Mouse (Mus musculus): ENCODE measurements around the gene Klf7. TPM values are rescaled to one million over a fixed set of nuclear protein-coding genes. Genes with fewer than 3 reads are reported as not detected.

Gene Klf7
- polyA plus RNA-seq, 1 experiment from 2014 or later: 10.1 TPM

GRCm38 (mm10) chr1:64066320-64067254, 55.5 kb downstream of the Klf7 start:
- Histone ChIP-seq H3K4me3 (ENCODE audit: inconsistent target) (no peak overlapping the region), H3K79me2 (ENCODE audit: inconsistent target) (no peaks in the 10 kb centered on the region), H3K36me3 (ENCODE audit: inconsistent target) (no peaks in the 10 kb centered on the region), H3K27ac (no peak overlapping the region)
- WGBS (ENCODE audit: missing documents): 88% methylated on average over 10 of the region's 10 CpGs

- Histone ChIP-seq H3K36me3 (ENCODE audit: inconsistent target) (no peaks in the 10 kb centered on the region), H3K27ac (no peak overlapping the region), H3K4me3 (ENCODE audit: inconsistent target) (no peak overlapping the region), H3K79me2 (ENCODE audit: inconsistent target) (no peaks in the 10 kb centered on the region)
- 95% methylated on average over 10 of the region's 10 CpGs for WGBS (ENCODE audit: missing documents)
These were observed 60.6 kb downstream of the Klf7 start for GRCm38 (mm10) chr1:64061488-64061887.

DNA sequence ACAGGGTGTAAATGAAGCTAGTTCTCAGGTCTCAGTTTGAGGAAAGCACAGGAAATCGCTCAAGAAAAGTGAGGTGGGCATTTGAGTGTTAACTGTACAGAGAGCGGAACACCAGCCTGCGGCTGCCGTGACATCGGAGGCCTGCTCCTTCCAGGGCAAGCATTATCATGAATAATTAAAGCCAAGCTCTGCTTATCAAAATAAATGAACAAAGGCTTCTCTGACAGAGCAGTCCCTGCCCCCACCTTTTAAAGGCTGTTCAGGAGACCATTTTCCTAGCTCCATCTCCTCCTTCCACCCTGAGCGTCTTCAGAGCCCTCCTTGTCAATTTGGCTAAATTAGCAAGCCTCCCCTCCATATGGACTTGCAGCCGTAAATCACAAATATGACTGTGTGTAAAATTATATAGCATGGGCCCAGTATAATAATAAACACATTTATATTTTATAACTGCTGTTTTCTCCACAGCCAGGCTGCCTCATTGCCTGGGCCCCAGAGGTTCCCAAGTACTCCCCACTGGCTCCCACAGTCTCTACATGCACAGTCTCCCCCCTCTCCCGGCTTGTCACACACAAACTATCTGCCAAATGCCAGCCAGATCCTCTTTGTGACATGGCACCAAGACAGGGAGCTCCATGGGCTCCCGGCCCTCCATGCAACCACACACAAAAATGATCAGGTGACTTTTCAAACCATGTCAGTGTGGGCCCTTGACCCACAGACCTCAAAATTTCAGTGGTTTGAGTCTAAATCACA, 61.2 kb downstream of the Klf7 start:
- Histone ChIP-seq H3K36me3 (ENCODE audit: inconsistent target) (no peaks in the 10 kb centered on the region), H3K27ac (no peak overlapping the region)
- 94% methylated on average over 9 of the region's 9 CpGs for WGBS (ENCODE audit: missing documents)

DNA sequence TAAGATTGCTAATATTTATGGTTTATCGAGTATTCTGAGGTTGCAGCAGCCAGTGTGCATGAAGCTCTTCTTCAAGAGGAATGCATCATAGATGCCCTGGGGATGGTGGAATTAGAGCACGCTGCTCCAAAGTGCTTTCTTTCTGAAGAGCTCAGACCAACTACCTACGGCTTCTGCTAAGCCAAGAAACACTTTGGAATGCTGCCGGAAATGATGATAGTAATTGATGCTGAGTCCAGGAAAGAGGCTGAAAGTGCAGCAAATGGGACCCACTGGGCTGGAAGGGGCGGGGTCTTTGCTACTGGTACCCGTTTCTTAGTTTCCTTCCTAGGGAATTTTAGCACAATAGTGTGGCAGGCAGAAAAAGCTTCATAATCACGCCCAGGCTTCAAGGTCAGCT, 62.0 kb downstream of the Klf7 start:
- no peaks in the 10 kb centered on the region for H3K36me3 ChIP-seq (ENCODE audit: inconsistent target)
- H3K27ac ChIP-seq: no peak overlapping the region
- no peaks in the 10 kb centered on the region; the same call in 1 of the 2 replicates for H3K79me2 ChIP-seq (ENCODE audit: inconsistent target)
- H3K4me3 ChIP-seq (ENCODE audit: inconsistent target): no peak overlapping the region
- 99% methylated on average over 7 of the region's 7 CpGs for WGBS (ENCODE audit: missing documents)

More for the DNA sequence above, 61.2 kb downstream of the Klf7 start:
- H3K79me2 ChIP-seq (ENCODE audit: inconsistent target): no peaks in the 10 kb centered on the region
- no peak overlapping the region for H3K4me3 ChIP-seq (ENCODE audit: inconsistent target)

GRCm38 (mm10) chr1:64056541-64056940, 65.5 kb downstream of the Klf7 start:
- Histone ChIP-seq H3K4me3 (ENCODE audit: inconsistent target) (no peak overlapping the region), H3K36me3 (ENCODE audit: inconsistent target) (no peaks in the 10 kb centered on the region), H3K27ac (no peak overlapping the region), H3K79me2 (ENCODE audit: inconsistent target) (no peaks in the 10 kb centered on the region; the same call in 1 of the 2 replicates)
- WGBS (ENCODE audit: missing documents): 96% methylated on average over 2 of the region's 2 CpGs

DNA sequence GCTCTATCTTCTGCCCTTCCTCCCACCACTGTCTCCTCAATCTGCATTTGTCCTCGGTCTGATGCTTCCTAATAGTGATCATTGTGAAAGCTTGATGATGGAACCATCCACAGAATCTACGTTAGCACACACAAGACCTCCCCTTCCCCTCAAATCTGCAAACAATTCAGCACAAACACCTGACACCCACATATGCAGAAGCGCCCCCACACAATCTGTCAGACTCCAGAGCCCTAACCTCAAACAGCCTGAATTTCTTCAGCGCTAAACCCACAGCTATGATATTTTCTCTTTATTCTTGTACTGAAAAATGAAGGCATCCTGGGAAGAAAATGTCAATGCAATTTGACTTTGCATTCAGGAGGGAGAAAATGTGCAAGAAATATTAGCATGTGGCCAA, 66.1 kb downstream of the Klf7 start:
- 96% methylated on average over 4 of the region's 4 CpGs for WGBS (ENCODE audit: missing documents)
- Histone ChIP-seq H3K79me2 (ENCODE audit: inconsistent target) (no peaks in the 10 kb centered on the region; the same call in 1 of the 2 replicates), H3K4me3 (ENCODE audit: inconsistent target) (no peak overlapping the region), H3K27ac (no peak overlapping the region), H3K36me3 (ENCODE audit: inconsistent target) (no peaks in the 10 kb centered on the region)

- Histone ChIP-seq H3K79me2 (ENCODE audit: inconsistent target) (no peaks in the 10 kb centered on the region; the same call in 1 of the 2 replicates), H3K27ac (no peak overlapping the region), H3K36me3 (ENCODE audit: inconsistent target) (no peaks in the 10 kb centered on the region), H3K4me3 (ENCODE audit: inconsistent target) (no peak overlapping the region)
- 89% methylated on average over 4 of the region's 4 CpGs for whole genome bisulfite sequencing (ENCODE audit: missing documents)
These were observed 66.9 kb downstream of the Klf7 start for GRCm38 (mm10) chr1:64055210-64055609.

DNA sequence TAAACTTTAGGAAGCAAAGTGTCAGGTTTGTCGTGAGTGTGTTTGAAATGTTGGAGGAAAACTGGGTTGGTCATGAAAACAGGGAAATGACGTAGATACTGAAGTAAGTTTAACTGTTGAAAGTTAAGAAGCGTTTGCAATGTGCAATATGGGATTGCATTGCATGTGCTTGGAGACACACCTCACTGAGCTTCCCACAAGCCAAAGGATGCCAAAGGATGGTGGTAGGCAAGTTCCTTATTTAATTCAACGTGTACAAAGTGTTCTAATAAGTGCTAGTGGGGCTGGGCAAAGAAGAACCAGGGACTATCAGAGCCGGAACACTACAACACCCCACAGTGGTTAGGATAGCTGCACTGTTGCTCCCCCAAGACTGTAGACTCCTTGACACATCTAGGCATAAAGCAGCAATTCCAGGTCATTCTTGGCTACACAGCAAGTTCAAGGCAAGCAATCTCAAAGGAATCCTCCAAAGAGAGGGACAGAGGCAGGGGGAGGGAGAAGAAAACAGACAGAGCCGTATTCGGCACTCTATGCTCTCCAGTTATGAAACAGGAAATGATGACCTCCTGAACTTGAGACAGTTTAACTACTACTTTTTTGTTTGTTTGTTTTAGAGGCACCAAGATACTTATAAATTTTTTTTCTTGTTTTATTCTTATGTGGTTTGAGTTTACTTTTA, 69.9 kb downstream of the Klf7 start:
- Histone ChIP-seq H3K27ac (peak overlapping the region; percentile 31; the same call in 1 of the 2 replicates), H3K4me3 (ENCODE audit: inconsistent target) (no peak overlapping the region), H3K79me2 (ENCODE audit: inconsistent target) (no peaks in the 10 kb centered on the region; the same call in 1 of the 2 replicates), H3K36me3 (ENCODE audit: inconsistent target) (no peaks in the 10 kb centered on the region)
- WGBS (ENCODE audit: missing documents): 9% methylated on average over 7 of the region's 7 CpGs

DNA sequence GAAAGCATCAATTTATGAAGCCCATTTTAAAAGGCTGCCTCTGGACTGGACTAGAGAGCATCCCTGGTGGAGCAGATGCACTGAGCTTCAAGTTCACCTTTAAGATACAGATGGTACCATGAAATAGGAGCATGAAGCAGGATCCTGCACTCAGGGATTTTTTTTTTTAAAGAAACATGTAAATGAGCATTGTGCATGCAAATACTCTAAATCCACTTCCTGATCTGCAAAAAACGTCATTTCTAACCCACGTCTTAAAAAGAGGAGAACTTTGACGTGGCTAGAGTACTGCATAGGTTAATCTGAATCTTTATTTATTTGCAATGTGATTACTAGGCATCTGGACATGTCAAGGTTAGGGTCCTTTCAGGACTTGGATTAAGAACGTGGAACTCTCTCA, 73.5 kb downstream of the Klf7 start:
- no peak overlapping the region for H3K27ac ChIP-seq
- 0 out of 2 replicates have a peak, but pooled peaks cover 4% of the 10 kb centered on the region for H3K79me2 ChIP-seq (ENCODE audit: inconsistent target)
- H3K4me3 ChIP-seq (ENCODE audit: inconsistent target): no peak overlapping the region
- WGBS (ENCODE audit: missing documents): 63% methylated on average over 4 of the region's 4 CpGs
- H3K36me3 ChIP-seq (ENCODE audit: inconsistent target): no peaks in the 10 kb centered on the region

- no peaks in the 10 kb centered on the region for H3K36me3 ChIP-seq (ENCODE audit: inconsistent target)
- 0 out of 2 replicates have a peak, but pooled peaks cover 4% of the 10 kb centered on the region for H3K79me2 ChIP-seq (ENCODE audit: inconsistent target)
- no peak overlapping the region for H3K27ac ChIP-seq
- H3K4me3 ChIP-seq (ENCODE audit: inconsistent target): no peak overlapping the region
These were observed 75.3 kb downstream of the Klf7 start for GRCm38 (mm10) chr1:64046802-64047156.

DNA sequence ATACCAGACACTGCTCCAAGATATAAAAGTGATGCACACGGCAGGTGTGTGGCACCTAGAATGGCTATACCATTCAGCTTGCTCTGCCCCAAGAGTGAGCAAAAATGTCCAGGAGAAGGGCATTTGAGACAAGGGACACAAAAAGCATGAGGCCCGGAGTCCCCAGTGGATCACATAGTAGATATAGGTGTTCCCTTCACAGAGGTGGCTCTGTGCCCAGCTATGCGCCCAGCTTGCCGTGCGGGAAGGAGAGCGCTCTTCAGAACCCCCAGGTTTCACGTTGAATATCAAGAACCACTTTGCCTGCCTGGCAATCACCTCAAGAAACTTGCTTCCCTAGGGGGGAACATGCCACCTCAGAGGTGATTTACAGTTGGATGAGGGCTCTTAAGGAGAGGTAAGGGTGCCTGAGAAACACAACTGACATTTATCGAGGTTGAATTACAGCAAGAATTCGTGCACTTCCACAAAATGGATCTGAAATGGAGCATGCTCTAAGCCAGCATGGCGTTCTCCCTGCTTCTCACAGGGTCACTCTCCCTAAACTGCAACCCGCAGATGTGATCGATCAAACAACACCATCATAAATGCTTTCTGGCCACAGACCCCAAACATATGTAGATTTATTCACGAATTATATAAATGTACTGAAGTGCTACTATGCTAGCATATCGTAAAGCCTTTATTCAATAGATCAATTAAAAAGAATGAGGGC, 75.8 kb downstream of the Klf7 start:
- H3K36me3 ChIP-seq (ENCODE audit: inconsistent target): no peaks in the 10 kb centered on the region
- 0 out of 2 replicates have a peak, but pooled peaks cover 4% of the 10 kb centered on the region for H3K79me2 ChIP-seq (ENCODE audit: inconsistent target)
- WGBS (ENCODE audit: missing documents): 95% methylated on average over 14 of the region's 14 CpGs
- no peak overlapping the region for H3K4me3 ChIP-seq (ENCODE audit: inconsistent target)
- no peak overlapping the region for H3K27ac ChIP-seq

DNA sequence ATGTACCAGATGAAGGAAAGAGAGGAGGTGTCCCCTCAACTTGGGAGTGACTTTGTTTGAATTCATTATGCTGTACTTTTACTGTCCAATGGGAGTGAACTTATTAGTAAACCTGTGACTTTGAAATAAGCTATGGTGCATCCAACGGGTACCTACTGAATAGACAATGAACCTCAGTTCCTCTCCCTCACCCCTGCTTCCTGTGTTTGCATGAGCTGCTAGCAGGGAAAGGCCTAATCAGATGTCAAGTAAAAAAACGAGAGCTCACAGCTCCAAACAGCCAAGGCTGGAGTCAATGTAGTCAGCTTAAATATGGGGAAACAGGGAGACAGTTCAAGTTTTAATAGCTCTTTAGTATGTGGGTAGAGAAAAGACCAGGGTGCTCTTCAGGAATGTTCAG, 77.5 kb downstream of the Klf7 start:
- H3K4me3 ChIP-seq (ENCODE audit: inconsistent target): no peak overlapping the region
- H3K79me2 ChIP-seq (ENCODE audit: inconsistent target): 0 out of 2 replicates have a peak, but pooled peaks cover 4% of the 10 kb centered on the region
- H3K36me3 ChIP-seq (ENCODE audit: inconsistent target): 0 out of 2 replicates have a peak, but pooled peaks cover 11% of the 10 kb centered on the region
- no peak overlapping the region for H3K27ac ChIP-seq
- WGBS (ENCODE audit: missing documents): 28% methylated on average over 2 of the region's 2 CpGs

GRCm38 (mm10) chr1:64040831-64041383, 81.2 kb downstream of the Klf7 start:
- Histone ChIP-seq H3K79me2 (ENCODE audit: inconsistent target) (0 out of 2 replicates have a peak, but pooled peaks cover 4% of the 10 kb centered on the region), H3K4me3 (ENCODE audit: inconsistent target) (no peak overlapping the region), H3K27ac (no peak overlapping the region), H3K36me3 (ENCODE audit: inconsistent target) (0 out of 2 replicates have a peak, but pooled peaks cover 11% of the 10 kb centered on the region)
- 57% methylated on average over 5 of the region's 5 CpGs for WGBS (ENCODE audit: missing documents)
